Mouse (Mus musculus) liver, embryonic 14.5 days (tissue): ENCODE results near the gene Prep. TPM values are rescaled to one million over a fixed set of nuclear protein-coding genes. Genes with fewer than 3 reads are reported as not detected.
"Not testable (repeated sequence)": the region's sequence is repeated elsewhere in the genome, so short reads cannot be mapped to it uniquely, and the experiment has no call there.

Experiments used
- ATAC-seq: fragments of 200-750 bp; cut with Nextera tagmentation; 2 replicates; pipeline ENCODE4 v1.8.0; 2017; ENCODE audit warnings: moderate number of reproducible peaks, mild to moderate bottlenecking, moderate library complexity; ENCODE audit not compliant: insufficient read depth
- DNase-seq, 3 experiments: peaks; one replicate each; pipeline ENCODE4 v3.0.0-alpha.2; 2012 to 2013; ENCODE audit warnings: low read depth in 3 of 3, low spot score in 3 of 3
- H3K27ac ChIP-seq: fragments of 300-500 bp; sonication (generic); 2 replicates; pipeline ENCODE4 v1.5.1; 2014; ENCODE audit warnings: moderate library complexity, mild to moderate bottlenecking, control low read depth, inconsistent platforms
- H3K27me3 ChIP-seq: fragments of 300-500 bp; sonication (generic); 2 replicates; pipeline ENCODE4 v1.6.1; 2014; ENCODE audit warnings: mild to moderate bottlenecking, low read length, moderate library complexity; ENCODE audit not compliant: control insufficient read depth, insufficient read depth
- H3K36me3 ChIP-seq: fragments of 300-500 bp; sonication (generic); replicated peaks from 2 replicates; pipeline ENCODE4 v1.6.1; 2014; ENCODE audit warnings: low read depth; ENCODE audit not compliant: control insufficient read depth, insufficient read depth
- H3K4me1 ChIP-seq, 2 experiments: fragments of 200-500 bp in 1 of 2; fragments of 300-500 bp in 1 of 2; sonication (generic) in 1 of 2; replicated peaks; 2 replicates each; pipeline ENCODE4 v1.6.1; 2012 to 2014; ENCODE audit warnings: antibody characterized with exemption in 1 of 2, inconsistent platforms in 1 of 2, low read length in 1 of 2; ENCODE audit not compliant: control insufficient read depth in 2 of 2, insufficient read depth in 2 of 2
- H3K4me2 ChIP-seq: fragments of 300-500 bp; sonication (generic); 2 replicates; pipeline ENCODE4 v1.6.1; 2014; ENCODE audit warnings: low read depth, mild to moderate bottlenecking, control low read depth, moderate library complexity
- H3K4me3 ChIP-seq, 2 experiments: fragments of 200-500 bp in 1 of 2; fragments of 300-500 bp in 1 of 2; sonication (generic) in 1 of 2; 2 replicates each; pipeline ENCODE4 v1.5.1; 2012 to 2014; ENCODE audit warnings: low read depth in 2 of 2, low read length in 2 of 2, mild to moderate bottlenecking in 2 of 2, control low read depth in 1 of 2, inconsistent platforms in 1 of 2, moderate library complexity in 1 of 2; ENCODE audit not compliant: insufficient read depth in 1 of 2
- H3K9ac ChIP-seq: fragments of 300-500 bp; sonication (generic); replicated peaks from 2 replicates; pipeline ENCODE4 v1.6.1; 2014; ENCODE audit warnings: mild to moderate bottlenecking, control low read depth, moderate library complexity
- H3K9me3 ChIP-seq: fragments of 300-500 bp; sonication (generic); 2 replicates; pipeline ENCODE4 v1.6.1; 2016; ENCODE audit warnings: low read length, mixed read lengths; ENCODE audit not compliant: control insufficient read depth
- CTCF ChIP-seq: IDR thresholded peaks from 2 replicates; pipeline ENCODE4 v1.5.1; 2016; ENCODE audit warnings: antibody characterized with exemption, low read depth, control low read depth
- EP300 ChIP-seq: IDR thresholded peaks from 2 replicates; pipeline ENCODE4 v1.6.1; 2016; ENCODE audit warnings: antibody characterized with exemption, low read depth
- WGBS: fragments of 180-500 bp; shearing (Covaris S2); extraction: QIAGEN DNeasy Blood & Tissue Kit; methylation state at CpG from one replicate; pipeline ENCODE4 v1.1.7; 2014; ENCODE audit not compliant: insufficient replicate concordance; 5-methylcytosine and 5-hydroxymethylcytosine counted together
- polyA plus RNA-seq, 2 experiments: library from polyadenylated mRNA; depleted of rRNA in 1 of 2; stranded (reverse) in 1 of 2; unstranded in 1 of 2; fragments of >200 nt; fragmentation: Nextera tagmentation in 1 of 2; extraction: Ambion mirVana in 1 of 2; gene quantifications; 2 replicates each; pipeline versions ENCODE4 v1.2.1 to v1.2.3; 2012 to 2014

Gene Prep
- polyA plus RNA-seq, 2 experiments = 4.6 to 6.7 TPM

GRCm38 (mm10) chr10:45080490-45080889, 13.5 kb downstream of the Prep start:
- no peak for ATAC-seq
- peaks cover 0 to 15% of the 10 kb centered on the region in 2 experiments; a peak in 2 of 4 replicates for H3K4me1 ChIP-seq

GRCm38 (mm10) chr10:45082730-45083129, 15.7 kb downstream of the Prep start:
- H3K9ac ChIP-seq = no peak overlapping the region
- no peak for ATAC-seq
- TF ChIP-seq CTCF (no peak), EP300 (no peak)
- no peak overlapping the region for H3K4me2 ChIP-seq
- no peak overlapping the region for H3K4me3 ChIP-seq
- H3K27me3 ChIP-seq = no peaks in the 10 kb centered on the region
- H3K36me3 ChIP-seq = no peaks in the 10 kb centered on the region
- H3K27ac ChIP-seq = no peak overlapping the region
- 48% methylated on average over 2 of the region's 2 CpGs for WGBS
- H3K9me3 ChIP-seq = no peaks in the 10 kb centered on the region
- no peak for DNase-seq
- peaks cover 0 to 7% of the 10 kb centered on the region in 2 experiments; a peak in 2 of 4 replicates for H3K4me1 ChIP-seq

More at GRCm38 (mm10) chr10:45080490-45080889, 13.5 kb downstream of the Prep start:
- TF ChIP-seq EP300 = no peak
- TF ChIP-seq CTCF = no peak
- H3K9me3 ChIP-seq = no peaks in the 10 kb centered on the region
- 19% methylated on average over 6 of the region's 6 CpGs for WGBS
- no peaks in the 10 kb centered on the region for H3K27me3 ChIP-seq
- H3K4me2 ChIP-seq = no peak overlapping the region
- H3K4me3 ChIP-seq = no peak overlapping the region
- H3K36me3 ChIP-seq = no peaks in the 10 kb centered on the region
- H3K27ac ChIP-seq = no peak overlapping the region
- DNase-seq = no peak
- no peak overlapping the region for H3K9ac ChIP-seq

GRCm38 (mm10) chr10:45084002-45084401, 17.0 kb downstream of the Prep start:
- not testable (repeated sequence) for H3K9me3 ChIP-seq, DNase-seq, H3K36me3 ChIP-seq, H3K4me1 ChIP-seq, H3K27ac ChIP-seq, H3K9ac ChIP-seq, ATAC-seq, H3K4me3 ChIP-seq, H3K4me2 ChIP-seq, H3K27me3 ChIP-seq
- 74% methylated on average over 7 of the region's 7 CpGs for WGBS

- H3K9me3 ChIP-seq = no peaks in the 10 kb centered on the region
- 68% methylated on average over 3 of the region's 3 CpGs for WGBS
- no peak overlapping the region for H3K27ac ChIP-seq
- H3K9ac ChIP-seq = no peak overlapping the region
- no peaks in the 10 kb centered on the region for H3K27me3 ChIP-seq
- no peak overlapping the region for H3K4me3 ChIP-seq
- no peak for TF ChIP-seq CTCF
- no peak for TF ChIP-seq EP300
- H3K4me1 ChIP-seq = peaks cover 0 to 5% of the 10 kb centered on the region in 2 experiments; a peak in 2 of 4 replicates
- H3K36me3 ChIP-seq = no peaks in the 10 kb centered on the region
- no peak overlapping the region for H3K4me2 ChIP-seq
- ATAC-seq = no peak
- DNase-seq = no peak
These were observed 17.5 kb downstream of the Prep start for GRCm38 (mm10) chr10:45084471-45084870.

GRCm38 (mm10) chr10:45085315-45085714, 18.3 kb downstream of the Prep start:
- Histone ChIP-seq H3K9ac (no peak overlapping the region), H3K4me1 (peaks cover 0 to 4% of the 10 kb centered on the region in 2 experiments; a peak in 2 of 4 replicates), H3K4me3 (no peak overlapping the region), H3K36me3 (no peaks in the 10 kb centered on the region), H3K9me3 (no peaks in the 10 kb centered on the region), H3K4me2 (no peak overlapping the region), H3K27ac (no peak overlapping the region), H3K27me3 (no peaks in the 10 kb centered on the region)
- TF ChIP-seq EP300 (no peak), CTCF (no peak)
- WGBS = 38% methylated on average over 2 of the region's 2 CpGs
- no peak for ATAC-seq
- DNase-seq = no peak
